Mouse (Mus musculus) heart, postnatal 36 days (tissue): ENCODE measurements around the gene Rgmb. TPM values are rescaled to one million over a fixed set of nuclear protein-coding genes. Genes with fewer than 3 reads are reported as not detected.

Experiments used
- DNase-seq, 2 experiments: peaks; one replicate each; pipeline ENCODE4 v3.0.0; 2021 to 2022
- intact Hi-C: fragments of 180-260 bp; cut with DNase I; formaldehyde crosslinking; loops from one replicate; pipeline ENCODE4 v1.15.1; 2025
- total RNA-seq, 2 experiments: library from RNA; stranded (reverse); gene quantifications; 2 replicates each; pipeline ENCODE4 v1.2.3; 2021

The Rgmb gene
- 10 to 100 TPM; 27.9 to 29.7 TPM for total RNA-seq

GRCm38 (mm10) chr17:15830766-15831644 lies at the start of gene Rgmb:
TSS of gene Rgmb (minus strand) at chr17:15831039.
- peak; percentile 55 to 72 for DNase-seq
- intact Hi-C loops, result no loop called here

GRCm38 (mm10) chr17:15874765-15875164 lies 43.9 kb upstream of the Rgmb start:
- intact Hi-C loops, result no loop called here
- DNase-seq, result peak in 1 of 2 experiments; percentile 37

GRCm38 (mm10) chr17:15872093-15872492 lies 41.3 kb upstream of the Rgmb start:
- DNase-seq, result no peak
- intact Hi-C loops, result no loop called here

GRCm38 (mm10) chr17:15865249-15865648 lies 34.4 kb upstream of the Rgmb start:
- no peak for DNase-seq
- intact Hi-C loops, result no loop called here

GRCm38 (mm10) chr17:15862355-15862754 lies 31.5 kb upstream of the Rgmb start:
- no peak for DNase-seq
- intact Hi-C loops, result no loop called here

GRCm38 (mm10) chr17:15853121-15853520 lies 22.3 kb upstream of the Rgmb start:
- intact Hi-C loops, result no loop called here

GRCm38 (mm10) chr17:15850544-15850943 lies 19.7 kb upstream of the Rgmb start:
- DNase-seq, result no peak
- intact Hi-C loops, result no loop called here

More at GRCm38 (mm10) chr17:15853121-15853520, 22.3 kb upstream of the Rgmb start:
- DNase-seq, result no peak

GRCm38 (mm10) chr17:15841425-15841824 lies 10.6 kb upstream of the Rgmb start:
- intact Hi-C loops, result no loop called here
- DNase-seq, result no peak

- DNase-seq, result no peak
- intact Hi-C loops, result no loop called here
Observed at GRCm38 (mm10) chr17:15832398-15832797, 1.6 kb upstream of the Rgmb start.

- DNase-seq, result peak in 1 of 2 experiments; percentile 58
- intact Hi-C loops, result no loop called here
Observed at GRCm38 (mm10) chr17:15831810-15832209, 971 bp upstream of the Rgmb start.

- intact Hi-C loops, result no loop called here
- DNase-seq, result peak in 1 of 2 experiments; percentile 46
Observed at GRCm38 (mm10) chr17:15830171-15830765, 571 bp downstream of the Rgmb start.

- intact Hi-C loops, result loop anchor here (5.0 to 10.0 kb wide), 3 partner anchors 122 to 1123 kb away; partner anchors contain the start of gene Fam120b
- DNase-seq, result peak in 1 of 2 experiments; percentile 64
Observed at GRCm38 (mm10) chr17:15829198-15830170, 1.4 kb downstream of the Rgmb start.

- intact Hi-C loops, result loop anchor here (5.0 to 10.0 kb wide), 3 partner anchors 121 to 1124 kb away; partner anchors contain the start of gene Fam120b
- DNase-seq, result no peak
Observed at GRCm38 (mm10) chr17:15828131-15828917, 2.5 kb downstream of the Rgmb start.

GRCm38 (mm10) chr17:15826928-15827327 lies 3.9 kb downstream of the Rgmb start:
- DNase-seq, result no peak
- intact Hi-C loops, result loop anchor here (2.0 to 10.0 kb wide), 4 partner anchors 18 to 1125 kb away; partner anchors contain the start of gene Fam120b

GRCm38 (mm10) chr17:15826444-15826909 lies 4.4 kb downstream of the Rgmb start:
- intact Hi-C loops, result loop anchor here (2.0 to 10.0 kb wide), 4 partner anchors 18 to 1126 kb away; partner anchors contain the start of gene Fam120b
- DNase-seq, result peak; percentile 98

GRCm38 (mm10) chr17:15825481-15826396 lies 5.1 kb downstream of the Rgmb start:
- intact Hi-C loops, result loop anchor here (2.0 to 10.0 kb wide), 4 partner anchors 17 to 1127 kb away; partner anchors contain the start of gene Fam120b
- DNase-seq, result no peak

- no peak for DNase-seq
- intact Hi-C loops, result loop anchor here (5.0 to 10.0 kb wide), 3 partner anchors 118 to 1127 kb away; partner anchors contain the start of gene Fam120b
Observed at GRCm38 (mm10) chr17:15824854-15825253, 6.0 kb downstream of the Rgmb start.

- no peak for DNase-seq
- intact Hi-C loops, result loop anchor here (10.0 kb wide), 1 partner anchor 430 kb away; the partner anchor contains the start of gene Fam120b
Observed at GRCm38 (mm10) chr17:15824337-15824736, 6.5 kb downstream of the Rgmb start.
